In the genomic region with DNA sequence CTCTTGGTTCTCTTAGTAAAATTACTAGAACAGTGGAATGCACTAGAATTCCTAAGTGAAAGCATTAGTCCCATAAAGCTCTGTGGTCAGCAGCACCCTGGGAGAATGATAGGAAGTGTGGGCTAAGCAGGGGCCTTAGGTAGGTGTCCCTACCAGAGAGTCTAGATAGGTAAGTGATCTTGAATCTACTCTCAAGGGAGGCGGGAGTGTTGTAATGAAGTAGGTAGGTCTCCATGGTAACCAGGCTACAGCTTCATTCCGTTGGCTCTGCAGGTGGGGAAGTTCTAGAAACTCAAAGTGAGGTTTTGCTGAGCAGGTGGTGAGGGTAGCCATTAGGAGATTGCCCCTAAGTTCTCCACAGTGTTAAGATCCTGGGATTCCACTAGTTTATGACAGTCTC, we compare ENCODE assay signal across 23 mouse cellular contexts. TPM values are rescaled to one million over a fixed set of nuclear protein-coding genes. Genes with fewer than 3 reads are reported as not detected.
A peak's percentile ranks its signal among the peaks of the same experiment; 100 is the strongest.
DNase-seq lines count a peak whose midpoint lies in the region; ATAC-seq lines count a peak whose summit lies in the region.
"Had no signal": no experiment of that assay in that cellular context is flagged by ENCODE, and none has a peak within 500 bp of the region (broad histone marks: within the 10 kb centered on the region; RNA-seq: fewer than 3 reads in every experiment).

No protein-coding gene starts in this region.

- no peak for DNase-seq in hindbrain, embryonic 14.5 days (ENCODE audit: low spot score)
- DNase-seq in lung, postnatal 10 days, result no peak
- DNase-seq in cerebellum, adult 11-12 months, result no peak
- DNase-seq: adrenal gland, postnatal 25 days; heart, postnatal 10 days; kidney, adult 9 months; kidney, postnatal 14 days; liver, embryonic 13.5 days; thymus, adult 2 months; thymus, postnatal 36 days had no signal

- H3K27me3 ChIP-seq in hindbrain, embryonic 13.5 days, result no peaks in the 10 kb centered on the region
- no peaks in the 10 kb centered on the region for H3K27me3 ChIP-seq in hindbrain, embryonic 14.5 days (ENCODE audit: control insufficient read depth, insufficient read depth, low read length)
- no peaks in the 10 kb centered on the region for H3K27me3 ChIP-seq in lung, embryonic 15.5 days
- H3K27me3 ChIP-seq in neural tube, embryonic 13.5 days, result no peaks in the 10 kb centered on the region
- H3K27me3 ChIP-seq in neural tube, embryonic 15.5 days (replicated peaks), result no peaks in the 10 kb centered on the region
- H3K27me3 ChIP-seq: embryonic facial prominence, embryonic 13.5 days; heart, embryonic 13.5 days; limb, embryonic 15.5 days had no signal

- no peak overlapping the region for H3K9ac ChIP-seq in hindbrain, embryonic 13.5 days
- H3K9ac ChIP-seq in hindbrain, embryonic 14.5 days, result no peak overlapping the region
- no peak overlapping the region for H3K9ac ChIP-seq in lung, embryonic 15.5 days
- no peak overlapping the region for H3K9ac ChIP-seq in neural tube, embryonic 13.5 days
- H3K9ac ChIP-seq in neural tube, embryonic 15.5 days (replicated peaks), result no peak overlapping the region
- H3K9ac ChIP-seq: embryonic facial prominence, embryonic 13.5 days; heart, embryonic 13.5 days; limb, embryonic 15.5 days; liver, embryonic 13.5 days had no signal

- H3K4me2 ChIP-seq in hindbrain, embryonic 13.5 days, result no peak overlapping the region
- H3K4me2 ChIP-seq in hindbrain, embryonic 14.5 days (replicated peaks), result no peak overlapping the region
- H3K4me2 ChIP-seq in lung, embryonic 15.5 days, result no peak overlapping the region
- no peak overlapping the region for H3K4me2 ChIP-seq in neural tube, embryonic 13.5 days
- no peak overlapping the region for H3K4me2 ChIP-seq in neural tube, embryonic 15.5 days
- H3K4me2 ChIP-seq: embryonic facial prominence, embryonic 13.5 days; heart, embryonic 13.5 days; limb, embryonic 15.5 days; liver, embryonic 13.5 days had no signal

- H3K27ac ChIP-seq in hindbrain, embryonic 13.5 days, result peak overlapping the region; percentile 56
- no peak overlapping the region for H3K27ac ChIP-seq in hindbrain, embryonic 14.5 days
- H3K27ac ChIP-seq in lung, embryonic 15.5 days, result peak overlapping the region; percentile 12; the same call in 1 of the 2 replicates
- H3K27ac ChIP-seq in neural tube, embryonic 13.5 days (replicated peaks), result 0 out of 2 replicates have a peak overlapping the region, but pooled peaks have one; percentile 38
- no peak overlapping the region for H3K27ac ChIP-seq in neural tube, embryonic 15.5 days (replicated peaks)
- H3K27ac ChIP-seq: embryonic facial prominence, embryonic 13.5 days; heart, embryonic 13.5 days; left cerebral cortex, adult 2 months; limb, embryonic 15.5 days; liver, embryonic 13.5 days had no signal

- no peaks in the 10 kb centered on the region for H3K36me3 ChIP-seq in hindbrain, embryonic 13.5 days
- no peaks in the 10 kb centered on the region for H3K36me3 ChIP-seq in hindbrain, embryonic 14.5 days (replicated peaks; ENCODE audit: control insufficient read depth, insufficient read depth)
- no peaks in the 10 kb centered on the region for H3K36me3 ChIP-seq in lung, embryonic 15.5 days
- no peaks in the 10 kb centered on the region for H3K36me3 ChIP-seq in neural tube, embryonic 13.5 days
- no peaks in the 10 kb centered on the region for H3K36me3 ChIP-seq in neural tube, embryonic 15.5 days
- H3K36me3 ChIP-seq: embryonic facial prominence, embryonic 13.5 days; heart, embryonic 13.5 days; limb, embryonic 15.5 days; liver, embryonic 13.5 days had no signal

- H3K4me3 ChIP-seq in hindbrain, embryonic 13.5 days, result no peak overlapping the region
- H3K4me3 ChIP-seq in hindbrain, embryonic 14.5 days (replicated peaks; ENCODE audit: low read length), result no peak overlapping the region
- no peak overlapping the region for H3K4me3 ChIP-seq in lung, embryonic 15.5 days
- no peak overlapping the region for H3K4me3 ChIP-seq in neural tube, embryonic 13.5 days
- no peak overlapping the region for H3K4me3 ChIP-seq in neural tube, embryonic 15.5 days (replicated peaks)
- H3K4me3 ChIP-seq: embryonic facial prominence, embryonic 13.5 days; erythroblast, embryonic 14.5 days; heart, embryonic 13.5 days; left cerebral cortex, adult 2 months; limb, embryonic 15.5 days; liver, embryonic 13.5 days; megakaryocyte, embryonic 14.5 days had no signal

- no peak for ATAC-seq in hindbrain, embryonic 13.5 days (ENCODE audit: low FRiP score)
- no peak for ATAC-seq in hindbrain, embryonic 14.5 days (ENCODE audit: low FRiP score)
- no peak for ATAC-seq in lung, embryonic 15.5 days (ENCODE audit: borderline replicate concordance, extremely low read depth, low FRiP score, low TSS enrichment)
- ATAC-seq in neural tube, embryonic 13.5 days (ENCODE audit: low read depth), result no peak
- no peak for ATAC-seq in neural tube, embryonic 15.5 days (ENCODE audit: low FRiP score)
- ATAC-seq: CD4-positive, CD25-positive, alpha-beta regulatory T cell, adult 4 months; forebrain, embryonic 16.5 days; intestine, embryonic 16.5 days had no signal

- peaks cover 45% of the 10 kb centered on the region for H3K4me1 ChIP-seq in hindbrain, embryonic 13.5 days (replicated peaks)
- H3K4me1 ChIP-seq in hindbrain, embryonic 14.5 days (replicated peaks; ENCODE audit: control insufficient read depth, insufficient read depth, low read length), result peaks cover 24% of the 10 kb centered on the region
- peaks cover 39% of the 10 kb centered on the region for H3K4me1 ChIP-seq in lung, embryonic 15.5 days
- peaks cover 49% of the 10 kb centered on the region for H3K4me1 ChIP-seq in neural tube, embryonic 13.5 days (replicated peaks)
- H3K4me1 ChIP-seq in neural tube, embryonic 15.5 days, result peaks cover 41% of the 10 kb centered on the region
- H3K4me1 ChIP-seq: liver, embryonic 13.5 days had no signal

- H3K9me3 ChIP-seq in hindbrain, embryonic 13.5 days, result no peaks in the 10 kb centered on the region
- H3K9me3 ChIP-seq in hindbrain, embryonic 14.5 days (ENCODE audit: control insufficient read depth, low read length), result no peaks in the 10 kb centered on the region
- no peaks in the 10 kb centered on the region for H3K9me3 ChIP-seq in lung, embryonic 15.5 days
- no peaks in the 10 kb centered on the region for H3K9me3 ChIP-seq in neural tube, embryonic 13.5 days
- no peaks in the 10 kb centered on the region for H3K9me3 ChIP-seq in neural tube, embryonic 15.5 days (replicated peaks)
- H3K9me3 ChIP-seq: embryonic facial prominence, embryonic 13.5 days; heart, embryonic 13.5 days; limb, embryonic 15.5 days; liver, embryonic 13.5 days had no signal

- 61% methylated on average over 2 of the region's 2 CpGs for WGBS in hindbrain, embryonic 13.5 days
- 66% methylated on average over 2 of the region's 2 CpGs for WGBS in hindbrain, embryonic 14.5 days
- WGBS in lung, embryonic 15.5 days, result 72% methylated on average over 2 of the region's 2 CpGs
- 57% methylated on average over 2 of the region's 2 CpGs for WGBS in neural tube, embryonic 13.5 days
- 51% methylated on average over 2 of the region's 2 CpGs for WGBS in neural tube, embryonic 15.5 days

RNA-seq across cellular contexts. Expression of a gene that starts 47.7 kb away (rescaled TPM):
- 29.1 and 30.7 TPM in 2 replicates for polyA plus RNA-seq in hindbrain, embryonic 13.5 days (2015; fragmentation: Nextera tagmentation; extraction: Ambion mirVana)
- polyA plus RNA-seq in hindbrain, embryonic 14.5 days (2014; fragmentation: Nextera tagmentation; extraction: Ambion mirVana), result 20.2 and 21.2 TPM in 2 replicates
- 12.3 TPM in 2 replicates for polyA plus RNA-seq in lung, embryonic 15.5 days (2015; fragmentation: Nextera tagmentation; extraction: Ambion mirVana)
- polyA plus RNA-seq in neural tube, embryonic 13.5 days (2015; fragmentation: Nextera tagmentation; extraction: Ambion mirVana), result 27.9 and 28.9 TPM in 2 replicates
- polyA plus RNA-seq in neural tube, embryonic 15.5 days (2015; fragmentation: Nextera tagmentation; extraction: Ambion mirVana), result 32.9 and 35.0 TPM in 2 replicates

Comparison
In these comparisons a context has a peak if more than half of its experiments do, and no peak if none do; other contexts are left out.
1. H3K27ac ChIP-seq: peak in hindbrain, embryonic 13.5 days (single experiment), lung, embryonic 15.5 days (single experiment) and neural tube, embryonic 13.5 days (single experiment); none in hindbrain, embryonic 14.5 days (single experiment) and neural tube, embryonic 15.5 days (single experiment).